Comparison of ENCODE assay signal across 9 mouse cellular contexts in the genomic region with DNA sequence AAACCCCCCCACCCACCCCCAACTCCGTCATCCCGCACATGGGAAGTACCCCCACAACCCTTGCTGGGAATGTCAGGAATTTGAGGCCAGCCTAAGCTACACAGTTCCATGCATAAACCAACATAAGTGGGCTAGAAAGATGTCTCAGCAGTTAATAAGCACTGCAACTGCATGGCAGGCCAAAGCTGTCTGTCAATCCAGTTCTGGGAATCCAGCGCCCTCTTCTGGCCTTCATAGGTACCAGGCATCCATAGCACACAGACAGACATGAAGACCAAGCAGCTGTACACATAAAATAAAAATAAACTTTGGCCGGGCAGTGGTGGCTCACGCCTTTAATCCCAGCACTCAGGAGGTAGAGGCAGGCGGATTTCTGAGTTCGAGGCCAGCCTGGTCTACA. TPM values are rescaled to one million over a fixed set of nuclear protein-coding genes. Genes with fewer than 3 reads are reported as not detected.
A peak's percentile ranks its signal among the peaks of the same experiment; 100 is the strongest.
DNase-seq lines count a peak whose midpoint lies in the region; ATAC-seq and TF ChIP-seq lines count a peak whose summit lies in the region.
"Had no signal": no experiment of that assay in that cellular context is flagged by ENCODE, and none has a peak within 500 bp of the region (broad histone marks: within the 10 kb centered on the region; RNA-seq: fewer than 3 reads in every experiment).

No protein-coding gene starts in this region.

- no peak for TF ChIP-seq EP300 in heart, postnatal 0 days (IDR thresholded peaks at IDR 0.05; ENCODE audit: low read depth)

- H3K36me3 ChIP-seq in heart, postnatal 0 days (replicated peaks; ENCODE audit: control insufficient read depth, insufficient read depth, low read length), result peaks cover 77% of the 10 kb centered on the region
- H3K36me3 ChIP-seq in liver, embryonic 11.5 days (ENCODE audit: control insufficient read depth, insufficient read depth, low read length), result peaks cover 71% of the 10 kb centered on the region

- H3K9ac ChIP-seq in heart, postnatal 0 days (replicated peaks; ENCODE audit: low read depth, low read length), result no peak overlapping the region
- H3K9ac ChIP-seq in liver, embryonic 11.5 days (ENCODE audit: low read depth, low read length), result no peak overlapping the region

- no peak for TF ChIP-seq POLR2A in cortical plate, adult 2 months (IDR thresholded peaks at IDR 0.05; ENCODE audit: extremely low read depth, insufficient read depth, low read length)

- H3K27ac ChIP-seq in cortical plate, adult 2 months (ENCODE audit: insufficient read depth, low read length), result no peak overlapping the region
- H3K27ac ChIP-seq in heart, postnatal 0 days (ENCODE audit: low read depth), result no peak overlapping the region
- no peak overlapping the region for H3K27ac ChIP-seq in liver, embryonic 11.5 days (ENCODE audit: low read depth, low read length)

- ATAC-seq in heart, postnatal 0 days (ENCODE audit: insufficient read depth, low read depth), result peak; percentile 51; the same call in 1 of the 2 replicates
- ATAC-seq in liver, embryonic 11.5 days (replicated peaks; ENCODE audit: low FRiP score), result peak; percentile 46; the same call in 1 of the 2 replicates
- peak; percentile 58; the same call in 1 of the 2 replicates for ATAC-seq in monocyte, adult 5-6 weeks (replicated peaks; ENCODE audit: insufficient number of reproducible peaks, low FRiP score, low TSS enrichment, poor library complexity, severe bottlenecking)

- peak; percentile 68 to 82 for DNase-seq in layer of hippocampus, postnatal 14 days (ENCODE audit: low spot score in 2 of 2)
- DNase-seq in layer of hippocampus, adult 9-11 months, result no peak
- DNase-seq in Muller cell, postnatal 12 days (ENCODE audit: inconsistent ontology term), result peak; percentile 57
- peak; percentile 76 for DNase-seq in heart, postnatal 0 days (ENCODE audit: low spot score)
- DNase-seq in liver, embryonic 11.5 days (ENCODE audit: low spot score), result peak; percentile 50
- no peak for DNase-seq in ovary, postnatal 10 days (ENCODE audit: low spot score)

- TF ChIP-seq CTCF in cortical plate, adult 2 months (IDR thresholded peaks at IDR 0.05; ENCODE audit: extremely low read depth, insufficient read depth, low read length), result peak; percentile 81
- peak; percentile 84 for TF ChIP-seq CTCF in heart, postnatal 0 days (IDR thresholded peaks at IDR 0.05; ENCODE audit: low read depth)

- no peaks in the 10 kb centered on the region for H3K27me3 ChIP-seq in heart, postnatal 0 days (ENCODE audit: control insufficient read depth, insufficient read depth, low read length)
- no peaks in the 10 kb centered on the region for H3K27me3 ChIP-seq in liver, embryonic 11.5 days (replicated peaks; ENCODE audit: control insufficient read depth, insufficient read depth, low read length)
- H3K27me3 ChIP-seq: megakaryocyte, embryonic 14.5 days had no signal

- no peak overlapping the region for H3K4me2 ChIP-seq in heart, postnatal 0 days (ENCODE audit: low read depth, low read length)
- no peak overlapping the region for H3K4me2 ChIP-seq in liver, embryonic 11.5 days

- H3K9me3 ChIP-seq in heart, postnatal 0 days (replicated peaks; ENCODE audit: control insufficient read depth, low read length), result no peaks in the 10 kb centered on the region
- H3K9me3 ChIP-seq in liver, embryonic 11.5 days (ENCODE audit: control insufficient read depth, low read length), result no peaks in the 10 kb centered on the region
- H3K9me3 ChIP-seq: megakaryocyte, embryonic 14.5 days had no signal

- H3K4me1 ChIP-seq in cortical plate, adult 2 months (ENCODE audit: control insufficient read depth, insufficient read depth, low read length), result peaks cover 3% of the 10 kb centered on the region; the same call in 1 of the 2 replicates
- peaks cover 4% of the 10 kb centered on the region; the same call in 1 of the 2 replicates for H3K4me1 ChIP-seq in heart, postnatal 0 days (ENCODE audit: control insufficient read depth, insufficient read depth)
- peaks cover 9% of the 10 kb centered on the region for H3K4me1 ChIP-seq in liver, embryonic 11.5 days (replicated peaks; ENCODE audit: control insufficient read depth, insufficient read depth, low read length)

- H3K4me3 ChIP-seq in cortical plate, adult 2 months (ENCODE audit: insufficient read depth, low read length), result no peak overlapping the region
- no peak overlapping the region for H3K4me3 ChIP-seq in heart, postnatal 0 days (ENCODE audit: low read depth, low read length)
- H3K4me3 ChIP-seq in liver, embryonic 11.5 days (ENCODE audit: low read depth, low read length), result no peak overlapping the region
- H3K4me3 ChIP-seq: megakaryocyte, embryonic 14.5 days had no signal

- 50% methylated on average over 7 of the region's 7 CpGs for WGBS in heart, postnatal 0 days
- 65% methylated on average over 7 of the region's 7 CpGs for WGBS in liver, embryonic 11.5 days

RNA-seq across cellular contexts. Expression of a gene that starts 13.4 kb away (rescaled TPM):
- total RNA-seq in layer of hippocampus, postnatal 14 days (2021), result 10 to 100 TPM; 31.1 to 31.2 TPM
- polyA plus RNA-seq in cortical plate, adult 2 months (2012; rRNA removed), result 8.4 and 9.2 TPM in 2 replicates
- 5.5 and 6.1 TPM in 2 replicates for total RNA-seq in heart, postnatal 0 days (2014; rRNA removed; ENCODE audit: low replicate concordance)
- polyA plus RNA-seq in heart, postnatal 0 days (2015; fragmentation: Nextera tagmentation; extraction: Ambion mirVana), result 4.9 and 5.1 TPM in 2 replicates
- 7.9 and 9.6 TPM in 2 replicates for polyA plus RNA-seq in liver, embryonic 11.5 days (2014; fragmentation: Nextera tagmentation; extraction: Ambion mirVana)
- 2.4 to 15.3 TPM (median 3.2 TPM) in 3 replicates for total RNA-seq in monocyte, adult 5-6 weeks (2017)

RNA-seq across cellular contexts. Expression of a gene that starts 13.8 kb away (rescaled TPM):
- 10 to 100 TPM; 30.9 to 42.8 TPM for total RNA-seq in layer of hippocampus, postnatal 14 days (2021)
- polyA plus RNA-seq in cortical plate, adult 2 months (2012; rRNA removed), result 27.1 and 27.9 TPM in 2 replicates
- 11.2 and 19.5 TPM in 2 replicates for total RNA-seq in heart, postnatal 0 days (2014; rRNA removed; ENCODE audit: low replicate concordance)
- polyA plus RNA-seq in heart, postnatal 0 days (2015; fragmentation: Nextera tagmentation; extraction: Ambion mirVana), result 54.0 and 54.9 TPM in 2 replicates
- 103 TPM in 2 replicates for polyA plus RNA-seq in liver, embryonic 11.5 days (2014; fragmentation: Nextera tagmentation; extraction: Ambion mirVana)
- total RNA-seq in monocyte, adult 5-6 weeks (2017), result 16.7 to 38.7 TPM (median 18.9 TPM) in 3 replicates

RNA-seq across cellular contexts. Expression of a gene that starts 22.9 kb away (rescaled TPM):
- 10 to 100 TPM; 42.3 to 42.9 TPM for total RNA-seq in layer of hippocampus, postnatal 14 days (2021)
- 47.4 and 48.1 TPM in 2 replicates for polyA plus RNA-seq in cortical plate, adult 2 months (2012; rRNA removed)
- 1.4 and 2.1 TPM in 2 replicates for total RNA-seq in heart, postnatal 0 days (2014; rRNA removed; ENCODE audit: low replicate concordance)
- polyA plus RNA-seq in heart, postnatal 0 days (2015; fragmentation: Nextera tagmentation; extraction: Ambion mirVana), result 0.71 and 1.1 TPM in 2 replicates
- polyA plus RNA-seq in liver, embryonic 11.5 days (2014; fragmentation: Nextera tagmentation; extraction: Ambion mirVana), result 4.6 and 4.8 TPM in 2 replicates
- total RNA-seq in monocyte, adult 5-6 weeks (2017), result 18.8 to 40.6 TPM (median 30.1 TPM) in 3 replicates

RNA-seq across cellular contexts. Expression of a gene that starts 27.1 kb away (rescaled TPM):
- total RNA-seq in layer of hippocampus, postnatal 14 days (2021), result not detected
- polyA plus RNA-seq in cortical plate, adult 2 months (2012; rRNA removed), result not detected in 2 replicates
- total RNA-seq in heart, postnatal 0 days (2014; rRNA removed; ENCODE audit: low replicate concordance), result 0.43 and 0.92 TPM in 2 replicates
- polyA plus RNA-seq in heart, postnatal 0 days (2015; fragmentation: Nextera tagmentation; extraction: Ambion mirVana), result not detected in 2 replicates
- 2.5 and 3.5 TPM in 2 replicates for polyA plus RNA-seq in liver, embryonic 11.5 days (2014; fragmentation: Nextera tagmentation; extraction: Ambion mirVana)
- not detected in 3 replicates for total RNA-seq in monocyte, adult 5-6 weeks (2017)

Comparison
In these comparisons a context has a peak if more than half of its experiments do, and no peak if none do; other contexts are left out.
1. DNase-seq: peak in layer of hippocampus, postnatal 14 days (2 of 2), Muller cell, postnatal 12 days (single experiment), heart, postnatal 0 days (single experiment) and liver, embryonic 11.5 days (single experiment); none in layer of hippocampus, adult 9-11 months (single experiment) and ovary, postnatal 10 days (single experiment).
2. Peak in every context shown above with its lines, with median percentiles within 50 percentile points of each other: ATAC-seq.